Mouse (Mus musculus) hindbrain, embryonic 11.5 days (tissue): ENCODE measurements around the gene Osbpl8. TPM values are rescaled to one million over a fixed set of nuclear protein-coding genes. Genes with fewer than 3 reads are reported as not detected.

ENCODE experiments used
- ATAC-seq: fragments of 200-750 bp; cut with Nextera tagmentation; 2 replicates; pipeline ENCODE4 v1.8.0; 2017; ENCODE audit warnings: mild to moderate bottlenecking, moderate TSS enrichment, moderate library complexity; ENCODE audit not compliant: low FRiP score
- DNase-seq: peaks from one replicate; pipeline ENCODE4 v3.0.0-alpha.2; 2015; ENCODE audit warnings: low spot score
- H3K27ac ChIP-seq: fragments of 300-500 bp; sonication (generic); 2 replicates; pipeline ENCODE4 v1.5.1; 2014; ENCODE audit warnings: mild to moderate bottlenecking, low read depth, low read length
- H3K27me3 ChIP-seq: fragments of 300-500 bp; sonication (generic); 2 replicates; pipeline ENCODE4 v1.6.1; 2014; ENCODE audit warnings: mild to moderate bottlenecking, low read length, moderate library complexity, mixed read lengths; ENCODE audit not compliant: control insufficient read depth, insufficient read depth
- H3K36me3 ChIP-seq: fragments of 300-500 bp; sonication (generic); 2 replicates; pipeline ENCODE4 v1.6.1; 2014; ENCODE audit warnings: mild to moderate bottlenecking, low read length, moderate library complexity, mixed read lengths; ENCODE audit not compliant: control insufficient read depth, insufficient read depth
- H3K4me1 ChIP-seq: fragments of 300-500 bp; sonication (generic); replicated peaks from 2 replicates; pipeline ENCODE4 v1.6.1; 2014; ENCODE audit warnings: low read length, mixed read lengths; ENCODE audit not compliant: control insufficient read depth, insufficient read depth
- H3K4me2 ChIP-seq: fragments of 300-500 bp; sonication (generic); replicated peaks from 2 replicates; pipeline ENCODE4 v1.6.1; 2014; ENCODE audit warnings: mild to moderate bottlenecking, low read depth, low read length
- H3K4me3 ChIP-seq: fragments of 300-500 bp; sonication (generic); 2 replicates; pipeline ENCODE4 v1.5.1; 2014; ENCODE audit warnings: low read depth, low read length
- H3K9ac ChIP-seq: fragments of 300-500 bp; sonication (generic); 2 replicates; pipeline ENCODE4 v1.6.1; 2014; ENCODE audit warnings: low read depth, low read length
- H3K9me3 ChIP-seq: fragments of 300-500 bp; sonication (generic); 2 replicates; pipeline ENCODE4 v1.6.1; 2016; ENCODE audit warnings: low read length; ENCODE audit not compliant: control insufficient read depth
- WGBS: fragments of 180-500 bp; shearing (Covaris S2); extraction: QIAGEN DNeasy Blood & Tissue Kit; methylation state at CpG from one replicate; pipeline ENCODE4 v1.1.7; 2014; 5-methylcytosine and 5-hydroxymethylcytosine counted together
- polyA plus RNA-seq: library from polyadenylated mRNA; unstranded; fragments of >200 nt; fragmentation: Nextera tagmentation; extraction: Ambion mirVana; gene quantifications from 2 replicates; pipeline ENCODE4 v1.2.1, GENCODE M21; 2014

Osbpl8 gene
- polyA plus RNA-seq, 1 experiment from 2014 or later, result 15.4 TPM

DNA sequence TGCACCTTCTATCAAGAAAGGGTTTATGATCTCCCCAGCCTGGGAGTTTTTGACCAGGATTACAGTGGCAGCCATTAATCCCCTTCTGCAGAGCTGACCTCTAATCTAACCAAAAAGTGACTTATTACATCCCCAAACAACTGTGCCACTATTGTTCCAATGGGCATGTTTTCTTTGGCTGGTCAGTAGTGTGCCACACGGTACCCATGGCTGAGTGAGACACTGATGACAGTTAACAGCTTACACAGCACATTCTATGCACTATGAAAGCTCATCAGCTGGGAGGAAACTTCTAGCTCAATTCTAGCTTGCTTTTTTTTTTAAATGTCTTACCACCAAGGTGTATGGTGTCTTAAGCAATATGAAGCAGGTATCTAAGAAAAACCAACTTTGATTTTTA lies 25.4 kb upstream of the Osbpl8 start:
- ATAC-seq, result no peak
- Histone ChIP-seq H3K4me3 (no peak overlapping the region), H3K27me3 (no peaks in the 10 kb centered on the region), H3K9ac (no peak overlapping the region), H3K4me1 (no peaks in the 10 kb centered on the region), H3K36me3 (no peaks in the 10 kb centered on the region), H3K9me3 (no peaks in the 10 kb centered on the region), H3K4me2 (no peak overlapping the region), H3K27ac (no peak overlapping the region)
- WGBS, result 70% methylated on average over 1 of the region's 1 CpGs
- no peak for DNase-seq

GRCm38 (mm10) chr10:111139881-111140280 lies 24.7 kb upstream of the Osbpl8 start:
- no peak for ATAC-seq
- H3K4me3 ChIP-seq, result no peak overlapping the region
- H3K9me3 ChIP-seq, result no peaks in the 10 kb centered on the region

GRCm38 (mm10) chr10:111144371-111144959 lies 20.1 kb upstream of the Osbpl8 start:
- Histone ChIP-seq H3K9ac (no peak overlapping the region), H3K4me1 (no peaks in the 10 kb centered on the region), H3K9me3 (no peaks in the 10 kb centered on the region), H3K27me3 (no peaks in the 10 kb centered on the region), H3K4me2 (no peak overlapping the region), H3K4me3 (no peak overlapping the region), H3K27ac (no peak overlapping the region), H3K36me3 (no peaks in the 10 kb centered on the region)
- 86% methylated on average over 11 of the region's 11 CpGs for WGBS
- ATAC-seq, result no peak
- DNase-seq, result no peak

More at GRCm38 (mm10) chr10:111139881-111140280, 24.7 kb upstream of the Osbpl8 start:
- no peak for DNase-seq
- 90% methylated on average over 5 of the region's 5 CpGs for WGBS
- no peaks in the 10 kb centered on the region for H3K4me1 ChIP-seq
- no peaks in the 10 kb centered on the region for H3K27me3 ChIP-seq
- no peaks in the 10 kb centered on the region for H3K36me3 ChIP-seq
- H3K4me2 ChIP-seq, result no peak overlapping the region
- no peak overlapping the region for H3K27ac ChIP-seq
- H3K9ac ChIP-seq, result no peak overlapping the region

- Histone ChIP-seq H3K36me3 (no peaks in the 10 kb centered on the region), H3K4me3 (no peak overlapping the region), H3K4me1 (no peaks in the 10 kb centered on the region), H3K27ac (no peak overlapping the region), H3K9ac (no peak overlapping the region), H3K4me2 (no peak overlapping the region), H3K27me3 (no peaks in the 10 kb centered on the region), H3K9me3 (no peaks in the 10 kb centered on the region)
- no peak for DNase-seq
- 71% methylated on average over 5 of the region's 5 CpGs for WGBS
- ATAC-seq, result no peak
These were observed 14.8 kb upstream of the Osbpl8 start for GRCm38 (mm10) chr10:111149761-111150160.

GRCm38 (mm10) chr10:111155065-111155464 lies 9.5 kb upstream of the Osbpl8 start:
- H3K27ac ChIP-seq, result no peak overlapping the region
- H3K9ac ChIP-seq, result no peak overlapping the region
- H3K4me1 ChIP-seq, result no peaks in the 10 kb centered on the region
- no peaks in the 10 kb centered on the region for H3K27me3 ChIP-seq
- DNase-seq, result no peak
- no peak for ATAC-seq
- H3K4me3 ChIP-seq, result no peak overlapping the region
- no peaks in the 10 kb centered on the region for H3K9me3 ChIP-seq
- WGBS, result 92% methylated on average over 3 of the region's 3 CpGs
- H3K4me2 ChIP-seq, result no peak overlapping the region
- H3K36me3 ChIP-seq, result no peaks in the 10 kb centered on the region

DNA sequence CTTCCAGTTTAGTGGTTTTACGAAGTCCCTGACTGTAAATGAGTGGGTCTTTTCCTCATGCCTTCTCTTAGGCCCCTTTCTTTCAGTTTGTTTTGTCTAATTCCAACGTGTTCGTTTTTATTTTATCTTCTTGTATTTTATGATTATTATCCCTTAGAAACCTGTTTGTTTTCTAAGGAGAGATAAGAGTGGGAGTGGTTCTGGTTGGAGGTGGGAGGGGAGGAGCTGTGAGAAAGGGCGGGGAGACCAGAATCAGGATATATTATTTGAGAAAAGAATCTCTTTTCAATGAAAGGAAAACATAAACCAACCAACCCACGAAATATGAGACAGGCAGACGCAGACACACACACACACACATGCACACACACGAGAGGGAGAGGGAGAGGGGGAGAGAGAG lies 9.0 kb upstream of the Osbpl8 start:
- DNase-seq (no peak), ATAC-seq (no peak)
- no peaks in the 10 kb centered on the region for H3K4me1 ChIP-seq
- no peak overlapping the region for H3K9ac ChIP-seq
- no peaks in the 10 kb centered on the region for H3K9me3 ChIP-seq
- WGBS, result 77% methylated on average over 7 of the region's 7 CpGs
- H3K4me3 ChIP-seq, result no peak overlapping the region
- no peak overlapping the region for H3K27ac ChIP-seq
- no peaks in the 10 kb centered on the region for H3K36me3 ChIP-seq
- H3K4me2 ChIP-seq, result no peak overlapping the region
- no peaks in the 10 kb centered on the region for H3K27me3 ChIP-seq

DNA sequence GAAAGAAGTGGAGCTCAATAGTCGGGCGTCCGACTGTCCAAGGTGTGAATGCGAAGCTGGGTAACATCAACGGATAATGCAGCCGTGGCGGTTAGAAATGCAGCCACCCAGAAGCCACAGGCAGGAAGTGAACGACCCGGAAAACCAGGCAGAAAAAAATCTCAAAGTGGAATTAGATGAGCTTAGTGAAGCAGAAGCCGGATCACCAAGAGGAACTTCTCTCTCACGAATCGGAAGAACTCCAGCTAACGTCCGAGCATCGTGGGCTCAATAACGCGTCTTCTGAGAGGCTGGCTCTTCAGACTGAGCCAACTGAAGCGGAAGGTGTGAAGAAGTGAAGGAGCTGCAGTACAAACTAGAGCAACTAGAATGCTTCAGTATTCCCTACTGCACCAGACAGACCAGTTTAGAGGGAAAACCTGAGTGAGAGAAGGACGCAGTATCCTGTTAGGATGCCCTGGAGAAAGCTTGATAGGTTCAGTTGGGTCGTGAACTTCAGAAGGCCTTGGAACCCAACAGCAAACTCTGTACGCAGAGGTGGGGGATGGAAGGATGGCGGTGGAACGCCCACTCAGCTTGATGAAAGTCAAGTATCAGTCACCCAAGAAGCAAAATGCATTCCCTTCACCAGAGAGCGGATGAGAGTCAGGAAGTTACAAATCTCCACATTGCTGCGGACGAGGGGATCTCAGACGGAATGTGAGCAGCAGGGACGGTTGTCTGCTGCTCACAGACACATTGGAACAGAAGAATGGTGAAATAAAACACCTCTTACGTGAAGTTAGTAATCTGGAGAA lies 8.0 kb upstream of the Osbpl8 start:
- 91% methylated on average over 29 of the region's 29 CpGs for WGBS

DNA sequence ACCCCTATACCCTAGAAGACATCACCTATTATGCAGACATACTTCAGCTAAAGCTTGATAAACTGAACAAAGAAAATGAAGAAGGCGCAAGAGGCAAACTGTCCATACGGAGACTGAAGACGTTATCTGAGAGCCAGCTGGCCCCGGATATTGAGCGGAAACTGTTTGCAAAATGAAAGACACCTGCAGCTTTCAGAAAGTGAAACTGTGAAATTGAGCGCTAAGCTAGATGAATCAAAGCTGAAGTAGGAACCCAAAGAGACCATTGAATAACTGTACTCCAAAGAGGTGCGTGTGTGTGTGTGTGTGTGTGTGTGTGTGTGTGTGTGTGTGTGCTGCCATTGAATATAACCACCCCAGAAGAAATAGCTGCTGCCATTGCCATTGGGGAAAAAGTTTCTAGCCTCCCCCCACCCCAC lies 7.3 kb upstream of the Osbpl8 start:
- Histone ChIP-seq H3K27me3 (no peaks in the 10 kb centered on the region), H3K4me3 (no peak overlapping the region), H3K4me2 (no peak overlapping the region), H3K27ac (no peak overlapping the region), H3K4me1 (no peaks in the 10 kb centered on the region), H3K9me3 (no peaks in the 10 kb centered on the region), H3K9ac (no peak overlapping the region), H3K36me3 (no peaks in the 10 kb centered on the region)
- no peak for DNase-seq
- 91% methylated on average over 7 of the region's 7 CpGs for WGBS
- no peak for ATAC-seq

More for the DNA sequence above, 8.0 kb upstream of the Osbpl8 start:
- Histone ChIP-seq H3K36me3 (no peaks in the 10 kb centered on the region), H3K4me1 (no peaks in the 10 kb centered on the region), H3K27ac (no peak overlapping the region), H3K9ac (no peak overlapping the region), H3K4me2 (no peak overlapping the region), H3K9me3 (no peaks in the 10 kb centered on the region), H3K4me3 (no peak overlapping the region), H3K27me3 (no peaks in the 10 kb centered on the region)
- DNase-seq, result no peak
- ATAC-seq, result no peak
